Mouse (Mus musculus): Measurements from ENCODE around the gene Gtf2b.

DNA sequence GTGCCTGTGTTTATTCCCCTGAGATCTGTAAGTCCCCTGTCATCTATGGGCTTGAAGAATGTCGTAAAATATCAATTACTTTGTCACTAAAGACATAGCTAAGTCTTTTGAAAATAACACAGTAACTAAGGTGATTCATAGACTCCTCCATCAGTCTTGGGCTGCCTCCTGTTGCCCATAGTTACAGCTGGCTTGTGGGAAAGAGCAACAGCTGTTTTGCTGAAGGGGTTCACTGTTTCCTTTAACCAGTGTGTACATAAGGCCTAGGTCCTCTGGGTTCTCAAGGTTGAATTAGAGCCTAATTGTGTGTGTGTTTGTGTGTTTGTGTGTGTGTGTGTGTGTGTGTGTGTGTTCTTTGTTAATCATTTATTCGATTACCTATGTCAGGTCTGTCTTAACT lies 39.4 kb upstream of the Gtf2b start:
- TF ChIP-seq CTCF (IDR thresholded peaks at IDR 0.05; ENCODE audit: control insufficient read depth, insufficient read depth, insufficient replicate concordance, low read depth, low read length) (no peak), POLR2A (IDR thresholded peaks at IDR 0.05; ENCODE audit: control insufficient read depth, low read depth, low read length) (no peak)
